Mouse (Mus musculus) liver, adult 2 months (tissue): Measurements from ENCODE around the gene Clmn. TPM values are rescaled to one million over a fixed set of nuclear protein-coding genes. Genes with fewer than 3 reads are reported as not detected.

Experiments
- DNase-seq: peaks from one replicate; pipeline ENCODE4 v3.0.0-alpha.2; 2011; ENCODE audit warnings: low read depth, low spot score; ENCODE audit errors: extremely low read depth
- H3K27ac ChIP-seq: fragments of 200-500 bp; replicated peaks from 2 replicates; pipeline ENCODE4 v1.5.1; 2012; ENCODE audit warnings: low read depth, mild to moderate bottlenecking, control low read depth, inconsistent platforms, low read length; ENCODE audit not compliant: insufficient read depth
- H3K27me3 ChIP-seq: fragments of 200-500 bp; 2 replicates; pipeline ENCODE4 v1.6.1; 2012; ENCODE audit warnings: mild to moderate bottlenecking, moderate library complexity, low read length, inconsistent platforms; ENCODE audit not compliant: control insufficient read depth, insufficient read depth
- H3K36me3 ChIP-seq: fragments of 200-500 bp; 2 replicates; pipeline ENCODE4 v1.6.1; 2012; ENCODE audit warnings: low read length, inconsistent platforms; ENCODE audit not compliant: control insufficient read depth, insufficient read depth
- H3K4me1 ChIP-seq: fragments of 200-500 bp; 2 replicates; pipeline ENCODE4 v1.6.1; 2011; ENCODE audit warnings: low read length; ENCODE audit not compliant: control insufficient read depth, insufficient read depth
- H3K4me3 ChIP-seq: fragments of 200-500 bp; 2 replicates; pipeline ENCODE4 v1.5.1; 2011; ENCODE audit warnings: low read depth, mild to moderate bottlenecking, control low read depth, low read length, moderate library complexity; ENCODE audit not compliant: insufficient read depth
- H3K79me2 ChIP-seq: fragments of 200-500 bp; 2 replicates; pipeline ENCODE4 v1.6.1; 2012; ENCODE audit warnings: inconsistent platforms, mild to moderate bottlenecking, low read length, moderate library complexity; ENCODE audit not compliant: control insufficient read depth, insufficient read depth
- H3K9ac ChIP-seq: fragments of 200-500 bp; 2 replicates; pipeline ENCODE4 v1.6.1; 2012; ENCODE audit warnings: low read depth, mild to moderate bottlenecking, control low read depth, inconsistent platforms, low read length
- CTCF ChIP-seq: fragments of 200-500 bp; IDR thresholded peaks from 2 replicates; pipeline ENCODE4 v1.5.1; 2011; ENCODE audit warnings: low read depth, low read length, control low read depth
- POLR2A ChIP-seq: fragments of 200-500 bp; IDR thresholded peaks from 2 replicates; pipeline ENCODE4 v1.6.1; 2011; ENCODE audit warnings: low read length, control low read depth; ENCODE audit not compliant: insufficient read depth; ENCODE audit errors: extremely low read depth
- WGBS: fragments of 180-500 bp; shearing (Covaris S2); methylation state at CpG from one replicate; pipeline ENCODE4 v1.1.7; 2018; 5-methylcytosine and 5-hydroxymethylcytosine counted together
- polyA plus RNA-seq: library from polyadenylated mRNA; depleted of rRNA; stranded (reverse); fragments of >200 nt; gene quantifications from 2 replicates; pipeline ENCODE4 v1.2.3, GENCODE M21; 2012
- total RNA-seq: library from RNA; depleted of rRNA; stranded (reverse); fragments of >200 nt; gene quantifications from 2 replicates; pipeline ENCODE4 v1.2.3, GENCODE M21; 2014

Gene Clmn
- total and polyA plus RNA-seq, 2 experiments, result 13.7 to 20.4 TPM

DNA sequence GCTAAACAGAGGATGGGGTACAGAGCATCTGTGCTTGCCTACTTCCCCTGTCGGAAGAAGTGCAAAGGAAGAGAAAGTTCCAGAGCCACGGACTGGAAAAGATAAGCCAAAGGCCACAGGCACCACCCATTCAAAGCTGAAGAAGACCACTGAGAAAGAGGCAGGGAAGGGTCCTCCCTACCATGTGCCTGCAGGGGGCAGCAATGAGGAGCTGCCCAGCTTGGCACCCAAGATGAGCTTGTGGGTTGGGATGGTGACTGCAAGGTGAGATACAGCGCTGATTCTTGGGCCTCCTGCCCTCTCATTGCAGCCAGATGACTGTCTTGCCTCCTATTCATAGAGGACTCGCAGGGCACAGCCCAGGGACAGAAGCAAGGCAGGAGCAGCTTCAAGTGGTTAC lies 97.7 kb downstream of the Clmn start:
- H3K4me1 ChIP-seq, result no peaks in the 10 kb centered on the region
- H3K4me3 ChIP-seq, result no peak overlapping the region
- no peaks in the 10 kb centered on the region for H3K27me3 ChIP-seq
- 85% methylated on average over 4 of the region's 4 CpGs for WGBS
- TF ChIP-seq CTCF (peak; percentile 61), POLR2A (no peak)
- DNase-seq, result no peak
- peaks cover 16% of the 10 kb centered on the region; the same call in 1 of the 2 replicates for H3K36me3 ChIP-seq
- H3K27ac ChIP-seq, result no peak overlapping the region
- no peaks in the 10 kb centered on the region for H3K79me2 ChIP-seq
- H3K9ac ChIP-seq, result no peak overlapping the region

DNA sequence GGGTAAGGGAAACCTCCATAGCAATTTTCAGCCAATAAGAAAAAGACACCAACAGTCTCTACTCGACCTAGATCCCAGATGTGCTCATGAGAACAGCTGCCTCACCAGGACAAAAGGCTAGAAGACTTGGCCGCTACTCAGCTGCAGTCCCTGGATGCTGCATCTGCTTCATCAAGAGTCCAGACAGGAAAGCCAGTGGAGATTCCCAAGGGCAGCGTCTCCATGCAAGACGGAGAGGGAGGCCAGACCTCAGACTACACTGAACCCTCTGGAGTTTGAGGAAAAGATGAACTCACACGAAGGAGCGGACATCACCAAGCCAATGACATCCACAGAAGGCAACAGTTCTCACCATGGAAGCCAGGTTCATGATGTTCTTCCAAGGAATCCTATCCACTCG lies 99.1 kb downstream of the Clmn start:
- 80% methylated on average over 7 of the region's 7 CpGs for WGBS
- no peak for DNase-seq
- H3K27me3 ChIP-seq, result no peaks in the 10 kb centered on the region
- peaks cover 8% of the 10 kb centered on the region; the same call in 1 of the 2 replicates for H3K36me3 ChIP-seq
- H3K27ac ChIP-seq, result no peak overlapping the region
- TF ChIP-seq CTCF, result no peak
- no peak for TF ChIP-seq POLR2A
- no peaks in the 10 kb centered on the region for H3K4me1 ChIP-seq
- no peaks in the 10 kb centered on the region for H3K79me2 ChIP-seq
- H3K9ac ChIP-seq, result no peak overlapping the region
- H3K4me3 ChIP-seq, result no peak overlapping the region

DNA sequence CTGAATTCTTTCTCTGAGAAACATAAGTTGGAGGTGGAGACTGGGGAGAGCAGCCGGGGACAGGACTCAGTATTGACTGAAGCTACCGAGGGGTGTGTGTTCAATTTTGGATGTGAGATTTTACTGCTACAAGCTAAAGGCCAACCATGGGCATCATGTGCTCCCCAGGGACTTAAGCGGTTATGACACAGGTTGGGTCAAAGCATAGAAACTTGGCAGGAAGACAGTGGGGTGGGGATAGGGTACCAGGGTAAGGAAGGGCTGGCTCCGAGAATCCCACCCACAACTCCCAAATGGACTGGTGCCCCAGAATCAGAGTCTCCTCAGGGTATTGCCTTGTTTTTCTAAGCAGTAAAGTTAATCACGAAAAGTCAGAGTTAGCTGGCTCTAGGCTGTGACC lies 99.8 kb downstream of the Clmn start:
- no peak for DNase-seq
- Histone ChIP-seq H3K9ac (no peak overlapping the region), H3K36me3 (peaks cover 5% of the 10 kb centered on the region; the same call in 1 of the 2 replicates), H3K4me1 (no peaks in the 10 kb centered on the region), H3K79me2 (no peaks in the 10 kb centered on the region), H3K27me3 (no peaks in the 10 kb centered on the region), H3K27ac (no peak overlapping the region), H3K4me3 (no peak overlapping the region)
- 72% methylated on average over 5 of the region's 5 CpGs for WGBS
- TF ChIP-seq CTCF, result no peak
- no peak for TF ChIP-seq POLR2A

DNA sequence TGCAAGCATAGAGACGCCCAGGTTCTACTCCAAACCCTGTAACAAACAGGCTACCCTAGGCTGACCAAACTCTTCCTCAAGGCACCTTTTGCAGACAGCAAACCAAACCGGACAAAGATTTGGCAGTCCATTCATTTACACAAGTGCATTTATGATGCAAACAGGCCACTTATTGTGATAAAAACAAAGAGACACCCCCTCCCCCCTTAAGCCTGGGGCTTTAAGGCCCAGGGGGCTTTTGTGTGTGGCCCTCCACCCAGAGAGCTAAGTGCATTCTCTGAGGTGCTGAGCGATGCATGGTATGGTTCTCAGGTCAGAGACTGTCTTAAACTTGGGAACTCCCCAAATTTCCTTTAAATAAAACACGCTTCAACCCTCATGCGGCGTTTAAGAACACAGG lies 101.0 kb downstream of the Clmn start:
- Histone ChIP-seq H3K4me3 (no peak overlapping the region), H3K4me1 (no peaks in the 10 kb centered on the region), H3K27ac (no peak overlapping the region), H3K36me3 (no peaks in the 10 kb centered on the region; the same call in 1 of the 2 replicates), H3K79me2 (no peaks in the 10 kb centered on the region), H3K27me3 (no peaks in the 10 kb centered on the region), H3K9ac (no peak overlapping the region)
- no peak for DNase-seq
- no peak for TF ChIP-seq POLR2A
- no peak for TF ChIP-seq CTCF
- WGBS, result 89% methylated on average over 6 of the region's 6 CpGs

DNA sequence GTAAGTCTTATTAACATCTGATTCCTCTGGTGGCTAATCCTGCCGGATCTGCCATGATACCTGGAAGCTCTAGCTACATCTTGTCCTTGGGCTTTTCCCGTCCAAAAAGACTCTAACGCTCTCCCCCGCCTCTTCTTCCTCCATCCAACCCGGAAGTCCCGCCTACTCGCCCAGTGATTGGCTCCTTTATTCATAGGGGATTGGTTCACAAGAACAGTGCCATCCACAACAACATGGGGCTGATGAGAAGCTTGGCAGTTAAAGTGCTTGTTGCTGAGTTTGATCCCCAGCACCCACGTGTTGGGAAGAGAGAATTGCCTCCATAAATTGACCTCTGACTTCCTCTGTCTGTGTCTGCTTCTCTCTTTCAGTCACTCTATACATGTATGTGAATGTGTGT lies 103.5 kb downstream of the Clmn start:
- H3K9ac ChIP-seq, result no peak overlapping the region
- H3K4me3 ChIP-seq, result no peak overlapping the region
- WGBS, result 71% methylated on average over 8 of the region's 8 CpGs
- H3K27ac ChIP-seq, result no peak overlapping the region
- no peaks in the 10 kb centered on the region for H3K27me3 ChIP-seq
- no peak for TF ChIP-seq POLR2A
- TF ChIP-seq CTCF, result no peak
- no peaks in the 10 kb centered on the region for H3K4me1 ChIP-seq
- no peak for DNase-seq
- no peaks in the 10 kb centered on the region for H3K79me2 ChIP-seq
- no peaks in the 10 kb centered on the region for H3K36me3 ChIP-seq

DNA sequence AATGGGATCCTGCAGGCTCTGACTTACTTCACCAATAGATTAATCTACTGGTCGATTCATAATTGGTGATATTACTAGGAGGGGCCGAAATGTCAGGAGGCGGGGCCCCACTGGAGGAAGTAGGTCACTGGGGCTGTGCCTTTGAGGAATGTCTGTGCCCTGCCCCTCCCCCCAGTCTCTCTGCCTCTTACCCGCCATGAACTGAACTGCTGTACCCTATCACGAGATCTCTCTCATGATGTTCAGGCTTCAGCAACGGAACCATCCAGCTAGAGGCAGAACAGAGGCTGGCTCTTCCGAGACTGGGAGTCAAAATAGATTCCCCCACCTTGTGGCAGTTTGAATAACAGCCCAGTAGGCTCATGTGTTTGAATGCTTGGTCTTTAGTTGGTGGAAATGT lies 106.8 kb downstream of the Clmn start:
- Histone ChIP-seq H3K9ac (no peak overlapping the region), H3K79me2 (no peaks in the 10 kb centered on the region), H3K4me1 (no peaks in the 10 kb centered on the region), H3K4me3 (no peak overlapping the region), H3K36me3 (no peaks in the 10 kb centered on the region), H3K27me3 (no peaks in the 10 kb centered on the region), H3K27ac (no peak overlapping the region)
- no peak for DNase-seq
- 94% methylated on average over 7 of the region's 7 CpGs for WGBS
- no peak for TF ChIP-seq CTCF
- no peak for TF ChIP-seq POLR2A
